Mouse (Mus musculus) spleen, postnatal 36 days (tissue): ENCODE results near the gene Uba7.

Experiments used
- DNase-seq, 2 experiments: peaks; one replicate each; pipeline ENCODE4 v3.0.0; 2022; ENCODE audit warnings: low spot score in 2 of 2, mixed read lengths in 1 of 2

Uba7 gene

GRCm38 (mm10) chr9:107961881-107962280 is 13.4 kb upstream of the Uba7 start:
- no peak for DNase-seq

DNA sequence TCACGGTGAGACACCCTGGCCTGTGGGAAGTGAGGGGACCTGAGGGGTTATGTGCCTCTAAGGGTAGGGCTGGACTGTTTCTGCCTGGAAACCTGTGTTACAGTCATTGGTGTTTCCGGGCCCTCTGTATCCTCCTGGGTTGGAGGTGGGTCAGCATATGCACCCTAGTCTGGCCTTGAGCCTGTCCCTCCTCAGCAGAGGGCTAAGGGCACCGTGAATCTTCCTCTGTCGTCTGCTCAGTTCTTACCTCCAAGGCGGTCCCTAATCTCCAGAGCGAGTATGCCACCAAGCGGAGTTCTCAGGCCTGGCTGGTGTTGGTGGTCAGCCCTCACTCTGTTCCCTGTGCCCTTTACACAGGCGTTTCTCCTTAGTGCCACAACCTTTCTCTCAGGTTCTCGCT is 12.4 kb upstream of the Uba7 start:
- DNase-seq, result no peak

- peak; percentile 64 for DNase-seq
Measured at GRCm38 (mm10) chr9:107963700-107964099, 11.6 kb upstream of the Uba7 start.

DNA sequence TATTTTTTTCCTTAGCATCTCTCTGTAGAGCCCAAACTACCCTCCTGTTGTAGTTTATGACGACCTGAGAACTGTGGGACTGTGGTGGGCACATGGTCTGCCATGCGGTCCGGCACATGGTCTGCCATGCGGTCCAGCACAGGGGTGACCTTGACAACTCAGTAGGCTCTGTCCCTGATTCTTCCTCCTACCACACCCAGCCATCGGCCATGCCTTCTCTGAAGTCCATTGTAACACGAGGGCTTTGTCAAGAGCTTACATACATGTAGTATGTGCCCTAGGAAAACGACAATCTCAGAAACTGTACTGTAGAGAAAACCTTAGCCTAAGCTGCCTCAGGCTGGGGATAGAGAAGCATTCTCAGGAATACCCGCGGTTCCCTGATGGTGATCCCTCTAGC is 10.6 kb upstream of the Uba7 start:
- DNase-seq, result no peak

DNA sequence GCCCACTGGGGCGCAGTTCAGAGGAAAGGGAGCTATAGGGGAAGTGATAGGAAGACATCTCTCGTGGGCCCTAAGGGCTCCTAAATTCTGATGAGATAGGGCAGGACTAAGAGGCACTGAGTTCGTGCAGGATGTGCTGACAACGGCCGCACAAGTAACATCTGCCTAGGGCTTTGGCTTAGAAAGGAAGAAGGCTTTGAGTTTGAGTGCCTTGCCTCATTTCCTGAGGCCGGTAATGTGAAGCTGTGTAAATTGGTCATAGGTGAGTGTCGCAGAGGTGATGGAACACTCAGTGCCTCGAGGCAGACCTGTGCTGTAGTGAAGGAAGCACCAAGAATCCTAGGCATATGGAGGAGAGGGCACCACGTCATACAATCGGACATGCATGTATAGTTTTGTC is 8.6 kb upstream of the Uba7 start:
- no peak for DNase-seq

DNA sequence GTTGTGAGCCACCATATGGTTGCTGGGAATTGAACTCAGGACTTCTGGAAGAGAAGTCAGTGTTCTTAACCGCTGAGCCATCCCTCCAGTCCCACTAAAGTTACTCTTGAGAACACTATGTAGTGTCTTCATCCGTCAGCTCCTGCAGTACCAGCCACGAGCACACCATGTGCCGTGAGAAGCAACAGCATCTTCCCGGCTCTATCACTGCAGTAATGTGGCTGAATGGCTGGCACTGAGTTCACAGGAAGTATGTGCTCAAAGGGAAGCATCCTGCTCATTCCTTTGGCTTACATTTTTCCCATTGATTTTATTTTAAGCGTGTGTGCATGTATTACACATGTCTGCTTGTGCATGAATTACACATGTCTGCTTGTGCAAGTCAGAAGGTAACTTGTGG is 7.9 kb upstream of the Uba7 start:
- DNase-seq, result no peak

DNA sequence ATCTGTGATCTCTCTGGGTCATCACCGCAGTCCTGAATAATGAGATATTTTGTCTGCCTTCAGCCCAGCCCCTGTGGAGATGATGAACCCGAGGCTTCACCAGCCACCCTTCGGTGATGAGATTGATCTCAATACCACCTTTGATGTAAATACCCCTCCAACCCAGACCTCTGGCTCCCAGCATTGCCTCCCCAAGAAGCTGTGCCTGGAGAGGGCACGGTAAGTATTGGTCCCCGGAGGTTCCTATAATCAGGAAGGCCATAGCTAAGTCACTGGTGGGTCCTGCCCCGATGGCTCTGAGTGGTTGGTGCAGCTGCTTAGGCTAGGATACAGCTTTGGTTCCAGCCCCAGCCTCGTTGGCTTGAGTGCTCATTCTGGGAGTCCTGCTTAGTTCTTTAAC is 6.8 kb upstream of the Uba7 start:
- DNase-seq, result no peak

GRCm38 (mm10) chr9:107970311-107970710 is 5.0 kb upstream of the Uba7 start:
- no peak for DNase-seq

GRCm38 (mm10) chr9:107971690-107972541 is 3.4 kb upstream of the Uba7 start:
- DNase-seq, result peak; percentile 51 to 72

GRCm38 (mm10) chr9:107974491-107975171 is 674 bp upstream of the Uba7 start:
- peak; percentile 41 to 69 for DNase-seq

- no peak for DNase-seq
Measured at GRCm38 (mm10) chr9:107978815-107979214, 3.5 kb downstream of the Uba7 start.

DNA sequence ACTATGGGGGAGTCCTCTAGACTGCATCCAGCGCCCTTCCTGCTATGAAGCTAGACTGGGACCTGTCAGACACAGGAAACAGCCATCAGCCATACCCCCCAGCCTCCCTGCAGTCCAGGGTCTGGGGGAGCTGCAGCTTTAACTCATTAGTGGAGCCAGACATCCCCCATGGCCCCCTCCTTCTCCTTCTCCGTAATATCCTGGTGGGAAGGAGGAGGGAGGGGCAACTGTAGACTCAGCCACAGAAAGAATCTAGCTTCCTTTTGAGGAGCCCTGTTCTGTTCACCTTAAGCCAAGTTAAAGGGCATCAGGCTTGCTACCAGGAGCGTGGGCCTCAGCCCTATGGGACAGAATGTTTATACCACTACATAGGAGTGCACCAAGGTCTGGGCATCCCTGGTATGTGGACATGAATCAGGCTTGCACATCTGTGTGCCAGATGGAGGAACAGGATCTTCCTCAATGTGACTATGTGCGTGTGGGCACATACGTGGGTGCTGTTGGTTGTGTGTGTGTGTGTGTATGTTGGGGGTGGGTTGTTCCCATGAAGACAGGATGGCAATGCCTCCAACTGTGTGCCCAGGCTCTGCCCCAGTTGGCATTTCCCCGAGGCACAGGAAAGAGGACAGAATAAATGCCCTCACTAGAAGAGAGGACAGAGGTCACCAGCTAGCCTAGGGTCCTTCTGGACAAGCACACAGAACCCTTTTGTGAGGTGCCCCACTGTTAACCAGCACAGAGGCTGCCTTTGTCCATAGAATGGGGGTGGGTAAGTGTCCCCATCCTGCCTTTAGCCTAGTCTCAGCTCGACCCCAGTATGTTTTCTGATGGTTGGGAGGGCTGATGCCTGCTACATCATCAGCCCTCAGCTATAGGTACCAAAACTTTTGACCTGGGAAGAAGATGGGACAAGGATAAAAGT is 6.6 kb downstream of the Uba7 start:
- DNase-seq, result no peak

GRCm38 (mm10) chr9:107982681-107983346 is 7.5 kb downstream of the Uba7 start, which contains the start of gene Gm20661:
Gm20661 (plus strand) TSS chr9:107983058.
- DNase-seq, result peak; percentile 61 to 71

DNA sequence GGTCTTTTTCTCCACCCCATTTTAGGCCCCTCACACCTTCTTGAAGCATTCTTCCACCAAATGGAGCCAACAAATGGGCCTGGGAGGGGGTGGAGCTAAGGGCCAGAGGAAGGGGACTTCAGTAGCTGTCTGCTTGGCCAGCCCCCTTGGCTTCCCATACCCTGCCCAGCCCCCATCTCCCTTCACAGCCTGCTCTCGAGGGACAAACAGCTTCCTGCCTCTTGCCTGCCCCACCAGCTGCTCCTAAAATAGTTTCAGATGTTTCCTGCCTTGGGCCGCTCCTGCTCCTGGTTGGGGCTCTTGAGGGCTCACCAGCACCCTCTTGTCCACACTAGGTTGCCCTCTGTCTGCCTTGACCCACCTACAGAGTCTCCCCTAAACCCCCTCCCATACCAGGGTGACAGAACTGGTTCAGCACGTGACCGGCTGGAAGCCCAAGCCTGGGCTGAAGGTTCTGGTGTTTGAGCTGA is 8.2 kb downstream of the Uba7 start:
- peak; percentile 61 to 69 for DNase-seq

DNA sequence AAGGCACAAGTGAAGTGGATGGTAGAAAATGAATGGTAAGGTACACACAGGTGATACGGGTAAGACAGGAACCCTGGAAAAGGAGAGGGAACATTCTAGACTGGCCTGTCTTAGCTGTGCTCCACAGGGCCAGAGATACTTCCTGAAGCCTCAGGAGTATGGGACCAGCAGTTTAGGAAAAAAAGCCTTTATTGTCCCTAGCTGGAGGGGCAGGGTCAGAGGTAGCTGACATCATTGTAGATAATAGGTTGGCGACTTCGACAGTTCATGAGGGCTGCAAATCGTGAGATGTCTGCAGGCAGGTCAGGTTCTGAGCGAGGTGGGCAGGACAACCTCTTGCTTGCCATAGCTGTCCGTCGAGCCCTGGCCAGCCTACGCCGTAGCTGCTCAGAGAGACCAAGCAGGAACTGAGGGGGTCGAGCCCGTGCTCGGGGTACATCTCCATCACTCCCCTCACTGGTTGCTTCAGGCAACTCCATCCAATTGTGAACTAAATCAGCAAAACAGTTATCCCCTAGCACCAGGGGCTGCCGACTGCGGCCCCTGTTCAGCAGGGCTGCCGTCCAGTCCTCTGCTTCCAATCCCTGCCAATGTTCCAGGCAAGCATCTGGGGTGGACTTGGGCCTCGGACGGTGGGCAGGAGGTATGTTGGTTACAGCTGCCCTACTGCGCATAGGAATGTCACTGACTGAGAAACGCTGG is 8.9 kb downstream of the Uba7 start:
- DNase-seq, result no peak

- DNase-seq, result no peak
Measured at GRCm38 (mm10) chr9:107984754-107985055, 9.4 kb downstream of the Uba7 start.

DNA sequence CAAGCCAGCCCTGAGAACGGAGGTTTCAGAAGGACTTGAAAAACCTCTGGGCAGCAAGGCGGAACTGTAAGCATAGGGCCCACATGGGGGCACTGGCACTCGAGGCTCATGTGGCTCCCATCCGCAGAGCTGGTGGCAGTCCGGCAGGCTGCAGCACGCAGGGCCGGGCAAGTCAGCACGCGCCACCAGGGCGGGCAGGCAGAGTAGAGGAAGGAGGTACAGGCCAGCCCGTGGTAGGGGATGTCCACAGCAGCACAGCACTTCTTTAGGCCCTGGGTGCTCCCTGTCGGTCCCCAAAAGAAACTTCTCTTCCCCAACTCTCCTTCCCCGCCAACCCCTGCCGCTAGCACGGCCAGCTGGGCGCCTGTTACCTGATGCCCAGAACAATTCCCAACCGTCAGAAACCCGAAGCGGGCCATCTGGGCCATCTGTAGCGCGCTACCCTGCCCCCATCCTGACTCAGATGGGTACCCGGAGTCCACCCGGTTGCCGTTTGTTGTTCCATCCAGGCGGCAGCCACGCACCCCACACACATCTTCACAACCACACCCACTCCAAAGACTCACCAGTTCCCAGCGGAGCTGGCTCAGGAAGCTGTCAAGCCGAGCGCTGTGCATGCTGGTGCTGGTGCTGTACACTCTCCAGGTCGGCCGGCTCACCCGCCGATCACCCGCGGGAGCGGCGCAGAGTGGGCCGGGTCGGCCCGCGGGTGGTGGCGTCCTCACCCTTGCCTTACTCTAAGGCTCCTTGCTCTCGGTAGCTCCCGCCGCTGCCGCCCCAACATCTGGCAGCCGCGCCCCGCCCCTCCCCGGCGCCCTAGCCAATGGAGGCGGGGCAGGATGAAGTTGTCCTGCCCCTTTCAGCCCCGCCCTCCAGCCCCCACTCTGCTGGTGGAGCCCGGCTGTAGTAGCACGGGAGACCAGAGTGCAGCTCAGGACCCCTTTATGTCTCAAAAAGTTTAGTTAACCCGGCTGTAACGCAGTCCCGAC is 10.1 kb downstream of the Uba7 start, which contains the start of gene Inka1:
Gene Inka1, minus strand, starts transcription at position 749 of the 989 bp plus-strand sequence.
- DNase-seq, result peak; percentile 92 to 94

DNA sequence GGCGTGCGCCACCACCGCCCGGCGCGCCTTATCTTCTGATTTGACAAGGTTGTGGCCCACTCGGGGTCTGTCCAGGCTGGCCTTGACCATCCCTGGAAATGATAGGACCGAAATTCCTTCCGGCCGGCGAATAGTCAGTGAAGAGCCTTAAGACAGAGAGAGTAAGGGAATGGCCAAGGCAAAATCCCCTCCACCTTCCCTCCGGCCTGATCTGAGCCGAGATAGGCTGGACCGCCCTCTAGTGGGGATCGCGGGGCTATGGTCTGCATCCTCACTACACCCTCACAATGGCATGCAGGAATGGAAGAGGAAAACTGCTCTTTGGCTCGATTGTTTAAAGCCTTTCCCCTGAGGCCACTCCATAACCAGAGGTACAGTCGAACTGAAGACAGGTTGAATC is 11.1 kb downstream of the Uba7 start:
- DNase-seq, result peak; percentile 79 to 84

GRCm38 (mm10) chr9:107987950-107988349 is 12.6 kb downstream of the Uba7 start:
- DNase-seq, result no peak

DNA sequence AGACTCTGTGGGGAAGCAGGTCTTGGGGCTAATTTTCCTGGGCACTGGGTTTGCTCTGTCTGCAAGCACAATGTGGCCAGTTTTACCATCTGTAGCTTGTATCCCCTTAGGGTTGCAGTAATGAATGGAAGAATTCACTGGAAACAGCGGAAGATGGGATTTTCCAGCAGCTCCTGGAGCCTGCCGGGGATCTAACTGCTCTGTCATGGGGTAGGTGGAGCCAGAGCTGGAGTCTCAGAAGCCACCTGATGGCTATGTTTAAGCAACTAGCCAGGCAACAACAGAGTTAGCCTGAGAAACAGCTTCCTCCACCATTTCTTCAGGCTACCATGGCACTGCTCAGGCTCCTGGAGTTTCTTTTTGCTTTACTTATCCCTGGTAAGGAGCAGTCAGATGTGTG is 16.9 kb downstream of the Uba7 start, which contains the start of gene Cdhr4:
Gene Cdhr4, plus strand, starts transcription at position 301 of the 400 bp plus-strand sequence.
- DNase-seq, result no peak
